Mouse (Mus musculus) CH12.LX (cell line): ENCODE measurements around the gene Osbpl11.
A peak's percentile ranks its signal among the peaks of the same experiment; 100 is the strongest.

ENCODE experiments used
- CHD1 ChIP-seq: IDR thresholded peaks from 2 replicates; pipeline ENCODE4 v1.6.1; 2012; ENCODE audit warnings: low read depth, low read length, improper control_type of control experiment, inconsistent platforms
- HCFC1 ChIP-seq: IDR thresholded peaks from 2 replicates; pipeline ENCODE4 v1.6.1; 2012; ENCODE audit warnings: low read depth, mild to moderate bottlenecking, inconsistent platforms, low read length, improper control_type of control experiment
- JUN ChIP-seq: IDR thresholded peaks from 2 replicates; pipeline ENCODE4 v1.6.1; 2011; ENCODE audit warnings: low read depth, mild to moderate bottlenecking, low read length, improper control_type of control experiment, moderate library complexity; ENCODE audit not compliant: insufficient read depth
- KAT2A ChIP-seq: IDR thresholded peaks from 2 replicates; pipeline ENCODE4 v1.6.1; 2012; ENCODE audit warnings: low read length, improper control_type of control experiment, inconsistent platforms; ENCODE audit not compliant: insufficient replicate concordance
- MAFK ChIP-seq: IDR thresholded peaks from 2 replicates; pipeline ENCODE4 v1.6.1; 2011; ENCODE audit warnings: low read length, improper control_type of control experiment; ENCODE audit not compliant: insufficient replicate concordance
- MAX ChIP-seq: IDR thresholded peaks from 2 replicates; pipeline ENCODE4 v1.6.1; 2011; ENCODE audit warnings: low read length, improper control_type of control experiment
- POLR2A ChIP-seq: IDR thresholded peaks from 2 replicates; pipeline ENCODE4 v1.6.1; 2011; ENCODE audit warnings: low read depth, mild to moderate bottlenecking, improper control_type of control experiment, low read length
- SIN3A ChIP-seq: IDR thresholded peaks from 2 replicates; pipeline ENCODE4 v1.6.1; 2012; ENCODE audit warnings: low read length, improper control_type of control experiment, inconsistent platforms
- TCF12 ChIP-seq: IDR thresholded peaks from 2 replicates; pipeline ENCODE4 v1.6.1; 2014; ENCODE audit warnings: low read depth, mild to moderate bottlenecking, inconsistent platforms, low read length, improper control_type of control experiment
- ZNF384 ChIP-seq: IDR thresholded peaks from 2 replicates; pipeline ENCODE4 v1.6.1; 2012; ENCODE audit warnings: low read depth, low read length, improper control_type of control experiment, inconsistent platforms

- peak; percentile 88 for TF ChIP-seq SIN3A
- TF ChIP-seq HCFC1: peak; percentile 99
- TF ChIP-seq ZNF384: no peak
- TF ChIP-seq KAT2A: peak; percentile 97; the same call in 1 of the 2 replicates
- TF ChIP-seq MAFK: no peak
- TF ChIP-seq MAX: no peak; the same call in 1 of the 2 replicates
- TF ChIP-seq JUN: no peak
- TF ChIP-seq POLR2A: peak; percentile 89
- peak; percentile 86 for TF ChIP-seq TCF12
- no peak for TF ChIP-seq CHD1
Measured at GRCm38 (mm10) chr16:33184901-33185260, at the start of gene Osbpl11.
